Mouse (Mus musculus) heart, postnatal 0 days (tissue): ENCODE measurements around the gene Anks1.

ENCODE experiments used
- CTCF ChIP-seq: IDR thresholded peaks from 2 replicates; pipeline ENCODE4 v1.5.1; 2016; ENCODE audit warnings: antibody characterized with exemption, control low read depth, low read depth
- EP300 ChIP-seq: IDR thresholded peaks from 2 replicates; pipeline ENCODE4 v1.6.1; 2016; ENCODE audit warnings: antibody characterized with exemption, low read depth

- TF ChIP-seq CTCF (no peak), EP300 (no peak)
Measured at GRCm38 (mm10) chr17:28087430-28087829, 178.3 kb downstream of the Anks1 start.
